Mouse (Mus musculus) midbrain, embryonic 12.5 days (tissue): Measurements from ENCODE around the gene Imp3. TPM values are rescaled to one million over a fixed set of nuclear protein-coding genes. Genes with fewer than 3 reads are reported as not detected.

Experiments used
- ATAC-seq: fragments of 200-750 bp; cut with Nextera tagmentation; 2 replicates; pipeline ENCODE4 v1.8.0; 2017; ENCODE audit warnings: low read depth, moderate TSS enrichment, moderate library complexity; ENCODE audit not compliant: low FRiP score
- H3K27ac ChIP-seq: fragments of 300-500 bp; sonication (generic); replicated peaks from 2 replicates; pipeline ENCODE4 v1.5.1; 2016; ENCODE audit warnings: mild to moderate bottlenecking
- H3K27me3 ChIP-seq: fragments of 300-500 bp; sonication (generic); 2 replicates; pipeline ENCODE4 v1.6.1; 2016; ENCODE audit warnings: mild to moderate bottlenecking
- H3K36me3 ChIP-seq: fragments of 300-500 bp; sonication (generic); 2 replicates; pipeline ENCODE4 v1.6.1; 2016
- H3K4me1 ChIP-seq: fragments of 300-500 bp; sonication (generic); 2 replicates; pipeline ENCODE4 v1.6.1; 2016
- H3K4me2 ChIP-seq: fragments of 300-500 bp; sonication (generic); replicated peaks from 2 replicates; pipeline ENCODE4 v1.6.1; 2016; ENCODE audit warnings: mild to moderate bottlenecking, moderate library complexity
- H3K4me3 ChIP-seq: fragments of 300-500 bp; sonication (generic); 2 replicates; pipeline ENCODE4 v1.5.1; 2016; ENCODE audit warnings: mild to moderate bottlenecking
- H3K9ac ChIP-seq: fragments of 300-500 bp; sonication (generic); replicated peaks from 2 replicates; pipeline ENCODE4 v1.6.1; 2016; ENCODE audit warnings: mild to moderate bottlenecking, moderate library complexity
- H3K9me3 ChIP-seq: fragments of 300-500 bp; sonication (generic); 2 replicates; pipeline ENCODE4 v1.6.1; 2016; ENCODE audit warnings: mild to moderate bottlenecking
- WGBS: fragments of 180-500 bp; shearing (Covaris S2); methylation state at CpG from one replicate; pipeline ENCODE4 v1.1.7; 2016; 5-methylcytosine and 5-hydroxymethylcytosine counted together
- polyA plus RNA-seq: library from polyadenylated mRNA; unstranded; fragments of >200 nt; fragmentation: Nextera tagmentation; extraction: Ambion mirVana; gene quantifications from 2 replicates; pipeline ENCODE4 v1.2.1, GENCODE M21; 2016

Imp3 gene
- polyA plus RNA-seq, 1 experiment from 2014 or later: 64.9 TPM

- H3K9me3 ChIP-seq: no peaks in the 10 kb centered on the region
- H3K36me3 ChIP-seq: peaks cover 30% of the 10 kb centered on the region
- H3K4me3 ChIP-seq: no peak overlapping the region
- H3K27ac ChIP-seq: no peak overlapping the region
- H3K9ac ChIP-seq: no peak overlapping the region
- H3K4me2 ChIP-seq: no peak overlapping the region
- H3K4me1 ChIP-seq: no peaks in the 10 kb centered on the region
- ATAC-seq: no peak
- no peaks in the 10 kb centered on the region for H3K27me3 ChIP-seq
- WGBS: 92% methylated on average over 1 of the region's 1 CpGs
Observed at GRCm38 (mm10) chr9:56981502-56981901, 44.2 kb downstream of the Imp3 start.

Other genes starting within 250 kb of the Imp3 start
- 19.6 and 21.0 TPM in 2 replicates for gene Lingo1, start 141.0 kb upstream of the Imp3 start, polyA plus RNA-seq
- not detected in 2 replicates for gene Odf3l1, start 72.8 kb upstream of the Imp3 start, polyA plus RNA-seq
- 3.5 and 4.0 TPM in 2 replicates for gene Cspg4, start 72.4 kb upstream of the Imp3 start, polyA plus RNA-seq
- 7.7 and 7.8 TPM in 2 replicates for gene Snx33, start 9.1 kb upstream of the Imp3 start, polyA plus RNA-seq
- 28.4 TPM in 2 replicates for gene Snupn, start 13.4 kb downstream of the Imp3 start, polyA plus RNA-seq
- 31.0 and 32.5 TPM in 2 replicates for gene Ptpn9, start 57.4 kb downstream of the Imp3 start, polyA plus RNA-seq
- 44.3 and 48.5 TPM in 2 replicates for gene Sin3a, start 134.6 kb downstream of the Imp3 start, polyA plus RNA-seq
- gene Man2c1, start 193.2 kb downstream of the Imp3 start, polyA plus RNA-seq: 59.9 and 67.6 TPM in 2 replicates
- 8.4 and 8.7 TPM in 2 replicates for gene Neil1, start 210.8 kb downstream of the Imp3 start, polyA plus RNA-seq
- gene Commd4, start 220.9 kb downstream of the Imp3 start, polyA plus RNA-seq: 113 and 117 TPM in 2 replicates